Mouse (Mus musculus): ENCODE measurements around the gene Wbp1l.

The Wbp1l gene

GRCm38 (mm10) chr19:46699011-46699481, 100.2 kb downstream of the Wbp1l start:
- no peak for DNase-seq (ENCODE audit: extremely low spot score, low spot score)

GRCm38 (mm10) chr19:46701156-46701555, 102.3 kb downstream of the Wbp1l start:
- DNase-seq (ENCODE audit: extremely low spot score, low spot score), result no peak

GRCm38 (mm10) chr19:46705779-46706495, 107.1 kb downstream of the Wbp1l start:
- no peak for DNase-seq (ENCODE audit: extremely low spot score, low spot score)

GRCm38 (mm10) chr19:46706540-46707295, 107.8 kb downstream of the Wbp1l start:
- DNase-seq (ENCODE audit: extremely low spot score, low spot score), result no peak

All from neural tube, embryonic 10.5 days (tissue).